Mouse (Mus musculus): ENCODE measurements at regions not wholly inside any gene's neighbourhood (a gene's known extent, or its start where the extent isn't known, plus 50 kb on each side); places are given as distances from the start of the nearest gene placed in this dataset.

DNA sequence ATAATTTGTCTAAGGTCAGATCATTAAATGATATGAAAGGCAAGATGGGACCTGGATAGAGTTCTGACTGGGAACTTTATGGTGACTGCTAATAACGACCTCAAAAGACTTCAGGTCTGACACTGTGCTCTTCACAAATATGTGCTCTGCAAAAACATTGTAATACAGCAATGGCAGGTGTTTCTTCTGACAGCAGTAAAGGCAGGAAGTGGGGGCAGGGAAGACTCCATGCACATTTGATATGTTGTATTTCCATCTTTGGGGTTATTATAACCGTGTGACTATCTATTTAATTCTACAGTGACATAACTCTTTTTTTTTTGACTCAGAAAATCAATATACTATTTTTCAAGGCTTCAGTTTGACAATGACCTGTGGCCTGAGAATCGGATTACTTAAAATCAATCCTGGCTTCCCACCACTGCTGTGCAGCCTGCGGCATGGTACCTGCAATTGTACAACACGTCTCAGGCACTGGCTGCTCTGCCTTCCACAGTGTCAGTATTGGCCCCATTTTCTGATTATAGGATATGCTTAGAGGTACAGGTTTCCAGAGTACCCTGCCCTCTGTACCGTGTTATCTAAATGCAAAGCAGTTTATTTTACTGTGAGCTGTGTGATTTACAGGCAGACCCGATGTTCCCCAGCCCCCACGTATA, 139.4 kb downstream of the Klf6 start:
- H3K9ac ChIP-seq = no peak overlapping the region
- 64% methylated on average over 8 of the region's 8 CpGs for WGBS
- ATAC-seq (ENCODE audit: borderline replicate concordance, extremely low read depth, low FRiP score, low TSS enrichment) = no peak
- H3K36me3 ChIP-seq = no peaks in the 10 kb centered on the region
- no peak overlapping the region for H3K4me2 ChIP-seq
- H3K4me1 ChIP-seq = no peaks in the 10 kb centered on the region
- H3K27ac ChIP-seq = no peak overlapping the region
- no peaks in the 10 kb centered on the region for H3K27me3 ChIP-seq
- H3K9me3 ChIP-seq = no peaks in the 10 kb centered on the region
- H3K4me3 ChIP-seq = no peak overlapping the region

DNA sequence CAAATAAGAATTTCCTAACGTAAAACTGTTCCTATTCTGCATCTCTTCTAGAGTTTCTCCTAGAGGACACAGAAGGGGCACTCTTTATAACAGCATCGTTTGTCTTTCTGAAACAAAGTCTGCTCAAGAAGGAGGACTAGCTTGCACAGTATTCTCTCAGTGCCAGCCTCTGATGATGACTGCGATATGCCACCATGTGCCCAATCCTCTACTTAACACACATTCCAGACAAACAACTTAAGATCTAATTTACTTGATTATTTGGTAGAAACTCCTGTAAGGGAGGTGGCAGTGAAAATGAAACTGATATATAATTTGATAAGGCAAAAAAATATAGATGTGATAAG, 139.9 kb downstream of the Klf6 start:
- H3K4me3 ChIP-seq = no peak overlapping the region
- no peaks in the 10 kb centered on the region for H3K4me1 ChIP-seq
- no peak overlapping the region for H3K27ac ChIP-seq
- no peaks in the 10 kb centered on the region for H3K36me3 ChIP-seq
- no peak for ATAC-seq (ENCODE audit: borderline replicate concordance, extremely low read depth, low FRiP score, low TSS enrichment)
- no peaks in the 10 kb centered on the region for H3K27me3 ChIP-seq
- WGBS = 60% methylated on average over 3 of the region's 3 CpGs
- H3K9me3 ChIP-seq = no peaks in the 10 kb centered on the region
- H3K4me2 ChIP-seq = no peak overlapping the region
- no peak overlapping the region for H3K9ac ChIP-seq

DNA sequence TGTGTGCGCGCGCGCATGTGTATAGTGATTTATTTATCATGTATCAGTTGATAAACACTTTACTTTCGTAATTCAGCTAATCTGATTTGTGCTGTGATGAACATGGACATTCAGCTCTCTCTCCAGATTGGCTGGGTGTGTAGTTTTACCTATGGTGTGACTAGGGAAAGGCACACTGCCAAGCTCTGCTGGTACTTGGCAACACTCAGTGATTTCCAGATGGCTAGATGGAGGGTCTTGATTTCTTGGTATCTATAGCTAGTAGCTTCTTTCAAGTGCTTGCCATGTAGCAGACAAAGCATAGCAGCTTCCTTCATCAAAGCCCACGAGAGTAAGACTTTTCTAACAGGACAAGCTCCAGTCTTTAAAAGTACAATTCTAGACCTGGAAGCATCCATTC, 144.6 kb downstream of the Klf6 start:
- H3K4me1 ChIP-seq = no peaks in the 10 kb centered on the region
- ATAC-seq (ENCODE audit: borderline replicate concordance, extremely low read depth, low FRiP score, low TSS enrichment) = no peak
- WGBS = 88% methylated on average over 6 of the region's 6 CpGs
- no peaks in the 10 kb centered on the region for H3K9me3 ChIP-seq
- H3K9ac ChIP-seq = no peak overlapping the region
- H3K4me2 ChIP-seq = no peak overlapping the region
- H3K27ac ChIP-seq = no peak overlapping the region
- H3K27me3 ChIP-seq = no peaks in the 10 kb centered on the region
- H3K4me3 ChIP-seq = no peak overlapping the region
- no peaks in the 10 kb centered on the region for H3K36me3 ChIP-seq

DNA sequence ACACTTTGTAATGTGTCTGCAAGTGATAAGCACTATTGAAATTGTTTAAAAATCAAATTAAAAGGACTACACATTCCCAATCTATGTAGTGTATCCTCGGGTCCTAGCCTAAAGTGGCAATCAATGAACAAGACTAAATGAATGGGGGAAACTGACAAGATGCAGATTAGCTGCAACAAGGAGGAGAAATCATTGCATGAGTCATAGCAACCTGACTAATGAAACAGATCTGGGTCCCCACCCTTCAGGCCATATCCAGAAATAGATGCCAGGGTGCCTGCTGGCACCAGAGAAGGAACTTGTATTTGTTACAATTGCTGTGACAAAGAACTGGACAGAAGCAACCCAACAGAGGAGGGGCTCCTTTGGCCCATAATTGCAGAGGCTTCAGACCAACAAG, 148.4 kb downstream of the Klf6 start:
- Histone ChIP-seq H3K9me3 (no peaks in the 10 kb centered on the region), H3K9ac (no peak overlapping the region), H3K4me1 (no peaks in the 10 kb centered on the region), H3K4me3 (no peak overlapping the region), H3K36me3 (no peaks in the 10 kb centered on the region), H3K27me3 (no peaks in the 10 kb centered on the region), H3K27ac (no peak overlapping the region), H3K4me2 (no peak overlapping the region)
- no peak for ATAC-seq (ENCODE audit: borderline replicate concordance, extremely low read depth, low FRiP score, low TSS enrichment)
- WGBS = 64% methylated on average over 1 of the region's 1 CpGs

DNA sequence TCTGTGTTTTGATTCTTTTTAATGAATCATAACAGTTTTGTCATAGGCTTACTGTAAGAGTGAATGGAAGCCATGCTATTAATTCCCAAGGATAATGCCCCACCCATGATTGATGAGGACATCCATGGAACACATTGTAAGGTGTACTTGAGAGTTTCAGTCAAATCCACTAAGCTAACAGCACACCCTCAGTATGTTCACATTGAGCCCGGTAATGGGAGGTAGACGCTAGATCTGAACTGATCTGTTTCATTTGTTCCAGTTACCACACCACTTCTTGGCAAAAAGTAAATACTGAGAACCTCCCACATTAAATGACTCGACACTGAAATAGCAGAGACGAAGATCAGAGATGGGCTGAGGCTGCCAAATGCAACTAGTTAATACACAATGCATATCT, 165.9 kb downstream of the Klf6 start:
- Histone ChIP-seq H3K4me1 (no peaks in the 10 kb centered on the region), H3K9me3 (no peaks in the 10 kb centered on the region), H3K27ac (no peak overlapping the region), H3K27me3 (no peaks in the 10 kb centered on the region), H3K4me3 (no peak overlapping the region), H3K36me3 (no peaks in the 10 kb centered on the region), H3K4me2 (no peak overlapping the region), H3K9ac (no peak overlapping the region)
- WGBS = 54% methylated on average over 4 of the region's 4 CpGs
- no peak for ATAC-seq (ENCODE audit: borderline replicate concordance, extremely low read depth, low FRiP score, low TSS enrichment)

DNA sequence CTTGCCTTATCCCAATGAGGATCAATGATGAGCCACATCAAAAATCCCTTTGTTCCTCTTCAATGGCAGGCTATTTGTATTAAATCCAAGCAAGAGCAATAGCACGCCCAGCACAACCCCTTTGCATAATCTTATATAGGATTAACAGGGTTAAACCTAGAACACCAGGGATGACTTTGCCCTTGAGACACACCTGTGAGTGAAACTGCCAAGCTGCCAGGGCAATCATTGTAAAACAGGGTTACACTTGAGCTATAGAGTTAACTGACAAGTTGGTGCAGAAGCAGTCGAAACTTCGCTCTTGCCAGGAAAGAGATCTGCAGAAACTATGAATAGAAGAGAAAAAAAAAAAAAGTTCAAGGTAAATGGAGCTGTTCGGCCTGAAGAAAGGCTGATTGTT, 167.6 kb downstream of the Klf6 start:
- 60% methylated on average over 4 of the region's 4 CpGs for WGBS
- ATAC-seq (ENCODE audit: borderline replicate concordance, extremely low read depth, low FRiP score, low TSS enrichment) = no peak

DNA sequence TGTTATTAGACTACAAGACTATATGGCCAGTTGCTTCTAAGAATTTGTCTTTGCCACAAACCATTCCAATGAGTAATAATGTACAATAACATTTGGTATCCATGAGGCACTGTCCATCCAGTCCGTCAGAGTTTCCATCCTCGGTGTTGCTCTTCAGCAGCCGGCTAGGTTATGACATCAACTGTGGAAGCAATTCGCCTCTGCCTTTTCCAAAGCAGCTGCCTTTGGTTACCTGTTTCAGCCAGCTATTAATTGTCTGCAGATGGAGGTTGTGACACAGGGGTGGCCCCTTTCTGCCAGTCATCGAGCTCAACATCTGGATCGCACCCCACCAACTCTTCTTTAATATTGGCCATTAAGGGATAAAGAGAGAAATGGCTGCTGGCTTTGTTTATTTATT, 168.2 kb downstream of the Klf6 start:
- Histone ChIP-seq H3K27ac (no peak overlapping the region), H3K4me2 (no peak overlapping the region), H3K9me3 (no peaks in the 10 kb centered on the region), H3K4me3 (no peak overlapping the region), H3K27me3 (no peaks in the 10 kb centered on the region), H3K4me1 (no peaks in the 10 kb centered on the region), H3K9ac (no peak overlapping the region), H3K36me3 (no peaks in the 10 kb centered on the region)
- ATAC-seq (ENCODE audit: borderline replicate concordance, extremely low read depth, low FRiP score, low TSS enrichment) = no peak
- 72% methylated on average over 6 of the region's 6 CpGs for WGBS

More for the DNA sequence above, 167.6 kb downstream of the Klf6 start:
- Histone ChIP-seq H3K27ac (no peak overlapping the region), H3K9ac (no peak overlapping the region), H3K4me2 (no peak overlapping the region), H3K9me3 (no peaks in the 10 kb centered on the region), H3K4me1 (no peaks in the 10 kb centered on the region), H3K4me3 (no peak overlapping the region), H3K36me3 (no peaks in the 10 kb centered on the region), H3K27me3 (no peaks in the 10 kb centered on the region)

DNA sequence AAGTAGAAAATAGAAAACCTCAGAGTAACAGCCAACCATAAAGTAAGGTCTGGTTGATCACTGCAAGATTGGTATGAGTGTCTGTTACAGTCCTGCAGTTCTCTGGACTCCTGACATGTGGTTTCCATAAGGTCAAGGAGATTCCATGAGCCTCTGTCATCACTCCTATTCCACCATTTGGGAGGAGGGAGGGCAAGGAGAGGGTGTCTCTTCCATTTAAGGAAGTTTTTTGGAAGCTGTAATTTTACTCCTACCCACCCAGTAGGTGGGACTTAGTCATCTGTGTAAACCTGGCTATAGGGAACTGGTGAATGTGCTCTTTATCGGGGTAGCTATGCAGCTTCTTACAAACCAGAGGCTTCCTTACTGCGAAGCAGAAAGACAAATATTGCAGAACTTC, 168.8 kb downstream of the Klf6 start:
- Histone ChIP-seq H3K9ac (no peak overlapping the region), H3K4me3 (no peak overlapping the region), H3K4me1 (no peaks in the 10 kb centered on the region), H3K36me3 (no peaks in the 10 kb centered on the region), H3K27ac (no peak overlapping the region), H3K27me3 (no peaks in the 10 kb centered on the region), H3K4me2 (no peak overlapping the region), H3K9me3 (no peaks in the 10 kb centered on the region)
- no peak for ATAC-seq (ENCODE audit: borderline replicate concordance, extremely low read depth, low FRiP score, low TSS enrichment)
- 55% methylated on average over 2 of the region's 2 CpGs for WGBS

DNA sequence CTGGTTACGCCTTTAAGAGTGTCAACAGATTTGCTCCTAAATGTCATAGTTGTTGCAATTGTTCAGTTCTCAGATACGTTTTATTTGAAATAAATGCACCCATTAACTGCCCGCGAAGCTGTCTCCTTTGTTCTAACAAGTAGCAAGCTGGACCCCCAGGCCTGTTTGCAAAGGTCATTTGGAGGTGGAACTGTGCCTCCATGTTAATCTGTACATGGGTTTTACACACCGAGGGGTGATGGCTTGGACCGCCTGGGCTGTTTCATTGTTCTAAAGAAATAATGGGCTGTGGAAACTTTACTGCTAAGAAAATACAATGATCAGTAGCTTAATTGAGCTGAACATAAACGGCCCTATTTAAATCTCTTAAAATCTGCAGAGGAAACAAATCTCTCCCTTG, 178.8 kb downstream of the Klf6 start:
- Histone ChIP-seq H3K4me1 (no peaks in the 10 kb centered on the region), H3K9me3 (no peaks in the 10 kb centered on the region), H3K4me3 (no peak overlapping the region), H3K36me3 (no peaks in the 10 kb centered on the region), H3K27me3 (no peaks in the 10 kb centered on the region), H3K4me2 (no peak overlapping the region), H3K27ac (no peak overlapping the region), H3K9ac (no peak overlapping the region)
- no peak for ATAC-seq (ENCODE audit: borderline replicate concordance, extremely low read depth, low FRiP score, low TSS enrichment)
- WGBS = 80% methylated on average over 7 of the region's 7 CpGs

DNA sequence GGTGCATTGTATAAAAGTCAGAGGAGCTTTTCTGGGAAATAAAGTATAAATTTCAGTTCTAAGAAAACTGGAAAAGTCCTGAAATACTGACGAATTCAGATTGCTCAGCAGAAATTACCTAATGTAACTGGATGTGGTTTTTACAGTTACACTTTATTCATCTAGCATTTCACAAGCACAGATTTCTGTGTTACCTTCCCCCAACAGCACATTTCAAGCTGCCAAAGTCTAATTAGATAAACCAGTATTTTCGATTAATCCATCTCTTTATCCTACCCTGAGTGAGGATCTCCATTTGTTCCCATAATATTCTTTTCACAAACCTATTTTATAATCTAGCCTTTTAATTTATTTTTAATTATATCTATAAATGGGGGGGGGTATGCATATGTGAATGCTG, 179.4 kb downstream of the Klf6 start:
- no peak overlapping the region for H3K27ac ChIP-seq
- H3K4me3 ChIP-seq = no peak overlapping the region
- H3K36me3 ChIP-seq = no peaks in the 10 kb centered on the region
- no peaks in the 10 kb centered on the region for H3K4me1 ChIP-seq
- H3K27me3 ChIP-seq = no peaks in the 10 kb centered on the region
- no peak overlapping the region for H3K9ac ChIP-seq
- no peak for ATAC-seq (ENCODE audit: borderline replicate concordance, extremely low read depth, low FRiP score, low TSS enrichment)
- no peaks in the 10 kb centered on the region for H3K9me3 ChIP-seq
- no peak overlapping the region for H3K4me2 ChIP-seq
- WGBS = 82% methylated on average over 2 of the region's 2 CpGs

DNA sequence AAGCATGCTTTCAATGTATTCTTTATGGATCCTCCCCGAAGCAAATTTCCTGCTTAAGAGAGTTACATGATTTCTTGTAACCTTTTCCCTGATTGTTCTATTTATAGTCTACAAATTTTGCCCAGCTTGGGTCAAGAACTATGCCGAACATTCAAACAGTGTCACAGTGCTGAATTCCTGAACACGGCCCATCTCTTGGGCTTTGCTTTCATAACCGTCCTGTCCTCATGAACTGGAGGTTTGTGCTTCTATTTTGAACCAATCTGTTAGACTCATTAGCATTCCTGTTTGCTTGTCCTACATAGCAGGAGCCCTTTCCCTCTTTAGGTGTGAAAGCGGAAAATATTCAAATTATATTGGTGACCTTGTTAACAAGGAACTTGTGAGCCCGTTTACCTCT, 181.2 kb downstream of the Klf6 start:
- no peak overlapping the region for H3K27ac ChIP-seq
- no peaks in the 10 kb centered on the region for H3K9me3 ChIP-seq
- ATAC-seq (ENCODE audit: borderline replicate concordance, extremely low read depth, low FRiP score, low TSS enrichment) = no peak
- H3K4me1 ChIP-seq = no peaks in the 10 kb centered on the region
- no peak overlapping the region for H3K4me2 ChIP-seq
- 73% methylated on average over 6 of the region's 6 CpGs for WGBS
- H3K36me3 ChIP-seq = no peaks in the 10 kb centered on the region
- no peak overlapping the region for H3K4me3 ChIP-seq
- H3K27me3 ChIP-seq = no peaks in the 10 kb centered on the region
- no peak overlapping the region for H3K9ac ChIP-seq

DNA sequence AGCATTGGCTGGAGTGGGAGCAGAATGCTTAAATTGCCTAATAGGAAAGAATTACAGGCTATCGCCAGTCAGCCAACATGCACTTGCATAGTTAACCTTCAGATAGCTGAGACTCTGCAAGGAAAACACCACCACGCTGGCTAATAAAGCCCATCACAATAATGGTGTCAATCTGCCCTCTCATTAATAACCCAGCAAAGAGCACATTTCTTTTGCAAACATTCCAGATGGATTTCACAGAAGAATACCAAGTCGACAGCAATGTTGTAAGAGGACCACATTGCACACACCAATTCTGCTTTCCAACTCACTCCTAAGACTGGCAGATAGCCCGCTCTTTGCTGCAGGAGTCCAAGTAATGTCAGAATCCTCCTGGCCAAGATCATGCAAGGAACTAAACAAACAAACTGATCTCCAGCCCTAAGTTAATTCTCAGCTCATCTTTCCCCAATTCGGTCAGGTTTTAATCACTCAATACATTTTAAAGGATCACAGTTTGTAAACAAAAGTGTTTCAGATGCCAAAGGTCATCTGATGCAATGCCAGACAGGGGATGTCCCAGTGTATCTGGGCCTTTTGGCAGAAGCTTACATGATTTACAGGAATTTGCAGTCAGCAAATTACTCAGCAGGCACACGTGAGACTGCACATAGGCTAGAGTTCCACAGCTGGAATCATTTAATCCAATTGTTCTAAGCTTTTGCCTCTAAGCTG, 198.4 kb downstream of the Klf6 start:
- no peak overlapping the region for H3K4me2 ChIP-seq
- peaks cover 11% of the 10 kb centered on the region for H3K4me1 ChIP-seq
- no peaks in the 10 kb centered on the region for H3K27me3 ChIP-seq
- peak; percentile 93 for ATAC-seq (ENCODE audit: borderline replicate concordance, extremely low read depth, low FRiP score, low TSS enrichment)
- no peak overlapping the region for H3K4me3 ChIP-seq
- no peaks in the 10 kb centered on the region for H3K9me3 ChIP-seq
- no peak overlapping the region for H3K9ac ChIP-seq
- no peaks in the 10 kb centered on the region for H3K36me3 ChIP-seq
- WGBS = 19% methylated on average over 6 of the region's 6 CpGs
- H3K27ac ChIP-seq = 0 out of 2 replicates have a peak overlapping the region, but pooled peaks have one; percentile 11
